Mouse (Mus musculus): Measurements from ENCODE around the gene Tgm5. TPM values are rescaled to one million over a fixed set of nuclear protein-coding genes. Genes with fewer than 3 reads are reported as not detected.
"Not testable (repeated sequence)": the region's sequence is repeated elsewhere in the genome, so short reads cannot be mapped to it uniquely, and the experiment has no call there.

The Tgm5 gene
- total RNA-seq (2021) = not detected
- long read RNA-seq, experiment 1 = 0 reads
- long read RNA-seq, experiment 2 = 0 reads

DNA sequence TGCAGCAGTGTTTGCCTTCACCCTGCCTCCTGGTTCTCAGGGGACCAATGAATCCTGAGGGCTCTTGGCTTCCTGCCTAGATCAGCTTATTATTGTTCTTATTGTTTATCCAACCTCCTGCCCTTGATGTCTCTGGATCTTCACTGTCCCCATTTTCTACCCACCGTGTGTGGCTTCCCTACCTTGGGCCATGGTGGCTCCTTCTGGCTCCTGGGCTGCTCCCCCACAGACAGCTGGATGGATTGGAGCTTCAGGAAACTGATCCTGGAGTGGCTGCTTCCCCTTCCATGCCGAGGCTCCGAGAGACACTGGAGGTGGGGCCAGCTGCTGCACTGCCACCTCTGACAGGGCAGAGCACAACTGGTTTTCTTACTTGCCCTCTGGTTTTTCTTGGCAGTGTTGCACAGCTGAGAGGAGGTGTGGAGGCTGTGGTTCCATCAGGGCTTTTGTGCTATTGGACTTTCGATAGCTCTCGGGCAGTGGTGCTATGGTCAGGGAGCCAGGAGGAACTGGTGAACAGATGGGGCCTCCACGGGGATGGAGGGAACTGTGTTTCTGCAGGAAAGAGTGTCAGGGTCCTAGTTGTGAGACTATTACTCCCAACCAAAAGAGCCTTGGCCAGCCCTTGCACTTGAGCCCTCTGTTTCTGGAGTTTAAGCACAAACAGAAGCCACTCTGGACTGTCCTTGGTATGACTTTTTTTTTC is at the start of gene Tgm5:
TSS of gene Tgm5 (minus strand) at position 362 of the 706 bp plus-strand sequence.
- no peak for DNase-seq

DNA sequence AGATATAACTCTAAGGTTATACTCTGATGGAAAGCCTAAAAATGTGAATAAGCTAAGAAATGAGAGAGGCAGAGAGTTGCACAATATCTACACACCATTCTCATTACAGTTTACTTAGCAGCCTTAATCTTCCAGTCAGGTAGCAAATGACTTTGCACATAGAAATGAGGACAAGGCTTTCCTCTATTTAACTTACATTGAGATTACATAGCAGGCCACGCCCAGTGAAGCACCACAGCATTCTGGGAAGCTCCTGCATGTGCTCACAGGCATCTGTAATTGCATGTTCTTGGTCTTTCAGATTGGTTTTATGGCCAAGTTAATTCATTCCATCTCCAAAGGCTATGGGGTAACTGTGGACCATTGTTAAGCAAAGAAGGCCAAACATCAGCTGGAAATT is 47.2 kb upstream of the Tgm5 start:
- DNase-seq = no peak

DNA sequence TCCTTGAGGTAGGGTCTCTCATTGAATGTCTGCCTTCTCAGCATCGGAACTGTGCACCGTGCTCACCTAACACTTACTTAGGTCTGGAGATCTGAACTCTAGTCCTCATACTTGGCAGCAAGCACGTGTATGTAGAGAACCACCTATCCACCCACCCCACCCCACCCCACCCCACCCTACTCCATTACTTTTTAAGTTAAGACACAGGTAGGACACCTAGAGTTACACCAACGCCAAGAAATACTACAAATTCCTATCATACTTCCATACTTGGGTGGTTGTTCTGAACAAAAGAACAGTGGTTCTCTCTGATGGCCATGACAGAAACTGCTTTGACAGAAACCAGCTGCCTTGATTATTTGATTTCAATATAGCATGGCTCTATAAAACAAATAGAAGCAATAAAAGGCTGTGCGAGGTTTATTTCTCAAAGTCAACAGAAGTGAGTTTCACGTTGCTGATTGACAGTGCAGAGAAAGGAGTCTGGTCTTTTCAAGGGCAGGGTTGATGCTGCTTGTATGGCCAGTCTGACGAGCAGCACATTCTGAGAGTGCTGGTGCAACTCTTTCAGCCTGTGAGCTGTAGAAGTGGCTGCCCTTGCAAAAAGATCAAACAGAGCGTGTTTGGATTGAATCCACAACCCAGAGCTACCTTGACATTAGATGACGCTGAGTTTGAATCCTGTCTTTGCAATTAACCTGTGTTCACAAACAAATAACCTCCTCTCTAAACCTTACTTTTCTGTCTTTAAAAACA is 43.4 kb upstream of the Tgm5 start:
- DNase-seq = no peak

DNA sequence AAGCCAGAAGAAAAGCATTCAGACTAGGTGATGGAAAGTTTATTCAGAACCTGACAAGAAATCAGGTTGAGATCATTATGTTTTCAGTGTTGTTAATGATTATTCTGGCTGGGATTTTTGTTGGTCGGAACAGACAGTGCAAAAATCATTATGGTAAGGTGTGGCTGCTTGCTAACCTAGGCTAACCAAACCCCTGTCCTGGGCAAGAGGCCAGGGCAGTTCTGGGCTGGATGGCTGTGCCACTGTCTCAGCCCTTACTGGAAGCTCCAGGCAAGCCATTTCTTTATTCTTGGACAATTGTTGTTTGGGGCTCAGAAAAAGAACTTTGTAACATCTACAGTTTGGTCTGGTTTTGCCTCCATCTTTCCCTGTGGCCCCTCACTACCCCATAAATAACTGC is 41.9 kb upstream of the Tgm5 start:
- no peak for DNase-seq

- DNase-seq = not testable (repeated sequence)
Measured at GRCm38 (mm10) chr2:121126302-121126701, 40.7 kb upstream of the Tgm5 start.

- DNase-seq = no peak
Measured at GRCm38 (mm10) chr2:121119260-121119659, 33.6 kb upstream of the Tgm5 start.

- no peak for DNase-seq
Measured at GRCm38 (mm10) chr2:121115418-121115817, 29.8 kb upstream of the Tgm5 start.

GRCm38 (mm10) chr2:121109695-121110094 is 24.1 kb upstream of the Tgm5 start, which contains the start of gene Tgm7:
Tgm7 (minus strand) TSS chr2:121109795.
- no peak for DNase-seq

GRCm38 (mm10) chr2:121105940-121106339 is 20.3 kb upstream of the Tgm5 start:
- no peak for DNase-seq

DNA sequence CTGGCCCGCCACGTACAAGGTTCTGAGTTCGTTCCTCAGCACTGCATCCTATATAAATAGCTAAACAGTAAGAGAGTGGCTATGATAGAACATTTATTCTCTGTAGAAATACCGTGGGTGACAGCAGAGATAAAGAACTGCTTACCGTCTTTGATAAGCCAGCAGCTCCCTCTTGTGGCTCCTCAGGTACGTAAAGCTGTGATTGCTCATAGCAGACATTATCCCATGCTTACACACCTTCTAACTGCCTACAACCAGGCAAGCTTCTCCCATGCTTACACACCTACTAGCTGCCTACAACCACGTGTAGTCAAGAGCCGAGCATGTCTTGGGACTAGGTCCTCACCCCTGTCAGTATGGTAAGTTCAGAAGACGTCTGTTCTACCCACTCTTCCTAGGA is 16.4 kb upstream of the Tgm5 start:
- DNase-seq = peak; percentile 44

DNA sequence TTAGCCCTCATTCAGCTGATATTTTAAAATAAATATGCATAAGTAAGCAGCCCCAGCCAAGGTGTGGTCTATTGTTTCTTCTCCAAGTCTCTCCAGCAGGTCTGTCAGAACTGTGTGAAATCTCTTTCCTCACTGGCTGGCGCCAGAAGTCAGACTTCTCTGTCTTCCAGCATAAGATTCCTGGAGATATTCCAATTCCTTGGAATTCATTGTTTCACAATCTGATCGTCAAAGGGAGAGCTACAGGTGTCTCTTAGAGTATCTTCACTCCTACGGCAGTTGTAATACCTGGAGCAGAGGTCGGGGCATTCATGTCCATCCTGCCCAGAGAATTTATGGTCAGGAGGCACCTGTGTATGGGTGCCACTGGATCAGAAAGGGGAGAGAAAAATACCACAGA is 4.1 kb upstream of the Tgm5 start:
- no peak for DNase-seq

DNA sequence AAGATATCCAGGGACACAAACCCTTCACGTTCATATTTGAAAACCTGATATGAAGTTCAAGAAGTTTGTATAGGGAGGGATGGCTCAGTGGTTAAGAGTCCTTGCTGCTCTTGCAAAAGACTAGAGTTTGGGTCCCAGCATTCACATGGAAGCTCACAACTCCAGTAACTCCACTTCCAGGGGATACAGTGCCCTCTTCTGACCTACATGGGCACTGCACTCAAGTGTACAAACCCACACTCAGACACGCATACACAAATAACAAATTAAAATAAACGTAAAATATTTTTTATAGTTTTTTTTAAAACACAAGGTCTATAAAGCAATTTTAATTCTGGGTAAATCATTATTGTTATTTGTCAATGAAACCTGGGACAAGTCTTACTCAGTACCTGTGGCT is 2.9 kb upstream of the Tgm5 start:
- no peak for DNase-seq

DNA sequence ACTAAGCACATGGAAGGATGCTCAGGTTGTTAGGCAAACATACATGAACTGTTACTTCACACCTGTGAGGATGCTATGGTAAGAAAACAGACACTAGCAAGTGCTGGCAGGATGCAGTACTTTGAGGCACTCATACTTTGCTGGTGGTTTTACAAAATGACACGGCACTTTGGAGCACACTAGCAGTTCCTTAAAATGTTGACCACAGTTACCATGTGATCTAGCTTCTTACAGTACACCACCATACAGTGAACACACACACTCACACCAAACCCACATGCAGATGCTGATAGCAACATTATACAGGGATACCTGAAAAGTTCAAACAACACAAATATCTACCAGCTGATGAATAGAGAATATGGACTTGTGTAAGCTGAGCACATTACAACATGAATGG is 3.0 kb downstream of the Tgm5 start:
- DNase-seq = no peak

- DNase-seq = no peak
Measured at GRCm38 (mm10) chr2:121074747-121075146, 10.9 kb downstream of the Tgm5 start.

DNA sequence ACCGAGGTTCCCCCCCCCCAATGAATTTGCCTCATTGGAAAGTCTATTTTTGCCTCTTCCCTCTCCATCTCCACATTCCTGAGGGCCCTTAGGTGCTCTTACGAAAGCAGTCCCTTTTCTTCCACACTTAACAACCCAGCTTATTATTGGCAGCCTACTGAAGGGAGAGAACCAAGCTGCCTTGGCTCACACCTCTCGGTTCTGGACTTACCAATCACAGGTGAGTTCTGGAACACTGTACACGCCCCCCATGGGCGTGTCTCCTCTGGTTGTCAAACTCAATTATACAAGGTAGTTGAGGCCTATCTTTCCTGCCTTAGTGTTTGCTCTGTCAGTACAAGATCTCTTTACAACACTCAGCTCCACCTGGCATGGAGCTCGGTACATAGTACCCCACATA is 13.8 kb downstream of the Tgm5 start:
- no peak for DNase-seq

DNA sequence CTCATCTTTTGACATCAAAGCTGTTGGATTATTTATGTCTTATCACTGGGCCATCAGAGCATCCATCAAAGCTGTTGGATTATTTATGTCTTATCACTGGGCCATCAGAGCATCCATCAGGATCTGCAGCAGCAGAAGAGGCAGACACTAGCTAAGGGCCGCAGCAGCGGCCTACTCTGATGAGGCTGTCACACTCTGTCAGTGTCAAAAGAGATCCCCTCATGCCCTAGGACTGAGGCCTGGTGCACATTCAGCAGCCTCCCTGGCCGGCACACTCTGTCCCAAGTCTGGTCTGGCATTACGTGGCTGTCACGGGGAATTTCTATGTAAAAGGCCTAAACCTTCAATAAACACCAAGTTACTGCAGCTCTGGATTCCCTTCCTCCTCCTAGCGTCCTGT is 16.1 kb downstream of the Tgm5 start:
- DNase-seq = no peak

DNA sequence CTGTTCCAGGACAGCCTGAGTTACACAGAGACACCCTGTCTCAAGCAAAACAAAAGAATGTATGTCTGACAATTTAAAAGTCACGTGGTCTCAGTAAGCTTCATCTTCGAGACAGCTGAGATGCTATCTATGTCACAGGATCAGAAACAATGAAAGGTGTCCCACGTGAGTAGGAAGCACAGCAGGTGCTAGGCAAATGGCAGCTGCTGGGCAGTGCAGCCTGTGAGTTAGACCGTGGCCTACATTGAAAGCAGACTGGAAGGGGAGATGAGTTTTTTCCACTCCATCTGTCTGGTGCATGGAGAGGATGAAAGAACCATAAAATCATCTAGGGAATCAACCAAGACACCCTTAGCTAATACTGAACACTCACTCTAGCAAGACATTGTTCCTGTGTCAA is 18.5 kb downstream of the Tgm5 start:
- DNase-seq = no peak

DNA sequence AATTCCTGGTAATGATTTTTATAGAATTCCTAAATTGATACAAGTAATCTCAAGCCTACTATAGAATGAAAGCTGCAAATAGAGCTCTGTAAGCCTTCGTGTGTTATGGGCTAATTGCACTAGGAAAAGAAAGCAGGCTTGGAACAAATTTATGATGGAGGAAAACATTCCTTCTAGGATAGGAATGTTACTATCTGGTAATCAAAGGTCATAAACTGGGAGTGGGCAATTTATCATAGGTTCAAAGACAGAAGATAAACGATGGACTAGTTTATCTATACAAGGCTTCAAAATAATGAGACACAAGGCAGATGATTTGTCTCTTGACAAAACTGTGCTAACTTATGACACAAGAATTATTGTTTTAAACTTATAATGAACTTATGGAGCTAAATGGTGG is 24.3 kb downstream of the Tgm5 start:
- no peak for DNase-seq

DNA sequence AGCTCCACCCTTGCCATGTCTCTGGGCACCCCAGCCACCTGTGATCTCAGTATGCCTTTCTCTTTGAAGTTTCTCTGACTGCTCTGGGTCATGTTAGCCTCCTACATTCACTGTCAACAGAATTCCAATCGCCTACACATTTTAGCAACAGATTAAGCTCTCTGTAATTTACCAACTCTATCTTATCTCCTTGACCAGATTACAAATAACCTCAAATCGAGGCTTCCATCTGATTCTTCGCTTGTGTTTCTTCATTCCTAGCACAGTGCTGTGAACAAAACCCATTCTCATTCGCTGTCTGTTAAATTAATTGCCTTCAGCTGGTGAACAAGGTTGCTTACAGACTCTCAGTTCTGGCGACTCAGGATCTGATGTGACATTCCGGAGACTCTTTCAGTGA is 27.6 kb downstream of the Tgm5 start:
- DNase-seq = no peak

DNA sequence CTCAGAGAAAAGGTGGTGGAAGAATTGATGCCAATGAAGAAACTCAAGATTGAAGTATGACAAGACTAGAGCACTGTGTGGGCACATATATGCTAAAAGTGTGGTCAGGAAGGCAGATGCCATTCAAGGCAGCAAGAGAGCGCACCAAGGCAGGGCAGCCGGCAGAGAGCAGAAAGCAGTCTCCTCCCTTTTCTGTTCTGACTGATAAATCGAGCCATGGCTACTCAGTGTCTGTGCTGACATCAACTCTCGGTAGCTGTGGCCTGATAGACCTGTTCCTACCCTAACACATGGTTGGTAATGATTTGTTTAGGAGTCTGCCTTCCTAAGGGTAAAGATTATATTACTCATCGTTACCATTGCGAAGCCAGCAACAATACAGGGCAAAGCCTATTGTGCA is 29.7 kb downstream of the Tgm5 start:
- DNase-seq = no peak

DNA sequence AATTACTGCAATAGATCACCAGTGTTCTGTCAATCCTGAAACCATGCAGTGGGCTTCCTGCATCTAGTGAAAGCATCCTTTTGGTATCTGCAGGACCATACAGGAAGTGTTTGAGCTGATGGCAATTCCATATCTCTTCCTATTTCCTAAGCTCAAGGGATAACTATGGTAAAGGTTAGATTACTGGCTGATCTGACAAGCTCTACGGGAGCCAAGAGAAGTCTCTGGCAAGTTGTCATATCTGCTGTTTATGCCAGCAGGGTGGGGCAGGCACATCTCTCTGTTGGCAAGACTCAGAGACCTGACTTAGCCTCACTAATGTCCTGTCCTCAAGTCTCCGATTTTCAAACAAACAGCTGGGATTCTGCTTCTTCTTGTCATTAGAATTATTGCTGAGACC is 31.6 kb downstream of the Tgm5 start:
- no peak for DNase-seq

DNA sequence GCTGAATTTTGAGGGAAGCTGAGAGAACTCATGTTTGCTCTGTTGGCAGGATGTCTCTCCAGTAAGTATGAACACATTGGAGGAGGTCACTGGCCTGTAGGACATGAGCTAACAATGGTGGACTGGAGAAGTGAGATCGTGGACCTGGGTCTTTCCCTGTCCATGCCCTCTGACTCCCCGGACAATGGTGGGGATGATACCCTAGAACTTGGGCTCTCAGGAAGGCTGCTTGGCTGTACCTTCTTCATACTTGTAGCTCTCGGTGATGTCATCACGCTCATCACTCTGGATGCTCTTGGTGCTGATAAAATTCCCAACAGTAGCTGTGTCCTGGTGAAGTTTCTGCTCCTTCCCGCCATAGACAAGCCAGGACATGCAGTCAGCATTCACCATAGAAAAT is 33.5 kb downstream of the Tgm5 start:
- DNase-seq = no peak

DNA sequence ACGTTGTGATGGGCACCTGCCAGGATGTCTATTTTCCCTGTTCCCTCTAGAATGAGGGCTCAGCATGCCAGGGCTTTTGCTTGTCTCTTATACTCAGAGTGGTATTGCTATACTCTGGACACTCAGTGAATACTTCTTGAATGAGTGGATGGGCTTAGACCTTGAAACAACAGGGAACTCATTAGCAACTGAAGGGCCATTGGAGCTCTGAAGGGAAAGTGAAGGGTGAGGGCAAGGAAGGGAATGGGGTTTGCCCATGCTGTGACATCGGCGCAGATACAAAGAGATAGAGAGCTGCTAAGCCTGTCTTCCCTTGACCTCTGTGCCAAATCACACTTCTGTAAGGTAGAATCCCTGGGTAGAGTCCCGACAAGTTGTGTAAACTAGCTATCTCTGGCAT is 40.0 kb downstream of the Tgm5 start:
- no peak for DNase-seq

- no peak for DNase-seq
Measured at GRCm38 (mm10) chr2:121041098-121041497, 44.5 kb downstream of the Tgm5 start.

Data from gastrocnemius, postnatal 10 days (tissue).